Mouse (Mus musculus) urinary bladder, postnatal 14 days (tissue): ENCODE measurements at regions not wholly inside any gene's neighbourhood (a gene's known extent, or its start where the extent isn't known, plus 50 kb on each side); places are given as distances from the start of the nearest gene placed in this dataset.

Experiments
- DNase-seq: peaks from one replicate; pipeline ENCODE4 v3.0.0; 2021; ENCODE audit warnings: low spot score

- peak; percentile 18 for DNase-seq
These were observed 67.1 kb upstream of the Gabrg2 start for GRCm38 (mm10) chr11:42067788-42068187.

DNA sequence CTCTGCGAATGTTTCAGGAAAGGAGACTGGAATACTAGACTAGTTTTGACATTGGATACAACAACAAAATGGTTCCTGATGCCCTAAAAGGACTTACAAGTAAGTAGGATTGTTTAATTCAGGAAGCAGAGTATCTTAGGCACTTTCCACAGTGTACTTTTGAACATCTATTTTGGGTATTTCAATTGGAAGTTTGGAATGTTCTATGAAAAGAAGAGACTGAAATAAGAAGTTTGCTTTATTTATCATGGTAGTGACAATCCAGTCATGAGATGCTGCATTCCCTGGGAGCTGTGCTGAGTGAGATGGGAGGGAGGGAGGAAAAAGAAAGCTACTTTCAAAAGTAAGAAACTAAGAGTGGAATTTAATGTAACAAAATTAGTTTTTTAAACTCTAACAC lies 50.9 kb upstream of the Gabrg2 start:
- no peak for DNase-seq
